Mouse (Mus musculus) spleen, adult 12 weeks (tissue): ENCODE measurements around the gene Slc12a5.
A peak's percentile ranks its signal among the peaks of the same experiment; 100 is the strongest.

Experiments
- DNase-seq: peaks from one replicate; pipeline ENCODE4 v3.0.0; 2022; ENCODE audit warnings: low spot score

Gene Slc12a5

GRCm38 (mm10) chr2:164960716-164961441 lies at the start of gene Slc12a5:
Gene Slc12a5, plus strand, starts transcription at chr2:164960802.
- no peak for DNase-seq

- peak; percentile 93 for DNase-seq
Measured at GRCm38 (mm10) chr2:164911086-164912048, 49.2 kb upstream of the Slc12a5 start, which contains the start of gene Zfp335. Gene Zfp335, minus strand, starts transcription at chr2:164911757.

- no peak for DNase-seq
Measured at GRCm38 (mm10) chr2:164912151-164912550, 48.5 kb upstream of the Slc12a5 start.

GRCm38 (mm10) chr2:164912749-164913427 lies 47.7 kb upstream of the Slc12a5 start:
- no peak for DNase-seq

GRCm38 (mm10) chr2:164913428-164913786 lies 47.2 kb upstream of the Slc12a5 start:
- peak; percentile 54 for DNase-seq

GRCm38 (mm10) chr2:164916820-164917219 lies 43.8 kb upstream of the Slc12a5 start:
- no peak for DNase-seq

GRCm38 (mm10) chr2:164917371-164917770 lies 43.2 kb upstream of the Slc12a5 start:
- no peak for DNase-seq

GRCm38 (mm10) chr2:164918325-164918724 lies 42.3 kb upstream of the Slc12a5 start:
- DNase-seq: no peak

- DNase-seq: no peak
Measured at GRCm38 (mm10) chr2:164921984-164922383, 38.6 kb upstream of the Slc12a5 start.

GRCm38 (mm10) chr2:164923291-164923690 lies 37.3 kb upstream of the Slc12a5 start:
- no peak for DNase-seq

GRCm38 (mm10) chr2:164924100-164924857 lies 36.3 kb upstream of the Slc12a5 start:
- peak; percentile 67 for DNase-seq

- no peak for DNase-seq
Measured at GRCm38 (mm10) chr2:164930706-164931581, 29.7 kb upstream of the Slc12a5 start.

GRCm38 (mm10) chr2:164933534-164933933 lies 27.1 kb upstream of the Slc12a5 start:
- no peak for DNase-seq

GRCm38 (mm10) chr2:164935991-164936390 lies 24.6 kb upstream of the Slc12a5 start:
- DNase-seq: no peak

GRCm38 (mm10) chr2:164938146-164939091 lies 22.2 kb upstream of the Slc12a5 start:
- no peak for DNase-seq

- DNase-seq: no peak
Measured at GRCm38 (mm10) chr2:164939106-164939505, 21.5 kb upstream of the Slc12a5 start.

GRCm38 (mm10) chr2:164940140-164940830 lies 20.3 kb upstream of the Slc12a5 start, which contains the start of gene Mmp9:
Gene Mmp9, plus strand, starts transcription at chr2:164940780.
- DNase-seq: no peak

- no peak for DNase-seq
Measured at GRCm38 (mm10) chr2:164942692-164943290, 17.8 kb upstream of the Slc12a5 start.
